Mouse (Mus musculus) megakaryocyte, embryonic 14.5 days (primary cell): ENCODE results near the gene Osbpl11.

Source experiments
- FLI1 ChIP-seq: IDR thresholded peaks from 2 replicates; pipeline ENCODE4 v1.6.1; 2012; ENCODE audit warnings: low read length, inconsistent platforms, mixed read lengths
- GATA1 ChIP-seq: IDR thresholded peaks from 3 replicates; pipeline ENCODE4 v1.6.1; 2012; ENCODE audit warnings: mixed read lengths, low read length, inconsistent platforms, borderline replicate concordance

- TF ChIP-seq GATA1 (no peak), FLI1 (no peak)
Observed at GRCm38 (mm10) chr16:33224381-33224780, 39.5 kb downstream of the Osbpl11 start.
